Mouse (Mus musculus) kidney, embryonic 16.5 days (tissue): ENCODE measurements around the gene Mtus2. TPM values are rescaled to one million over a fixed set of nuclear protein-coding genes. Genes with fewer than 3 reads are reported as not detected.
A peak's percentile ranks its signal among the peaks of the same experiment; 100 is the strongest.

Source experiments
- ATAC-seq: fragments of 200-750 bp; cut with Nextera tagmentation; 2 replicates; pipeline ENCODE4 v1.8.0; 2017; ENCODE audit warnings: moderate TSS enrichment; ENCODE audit not compliant: low FRiP score, low TSS enrichment
- H3K27ac ChIP-seq: fragments of 300-500 bp; sonication (generic); 2 replicates; pipeline ENCODE4 v1.5.1; 2014; ENCODE audit warnings: low read length
- H3K27me3 ChIP-seq: fragments of 300-500 bp; sonication (generic); 2 replicates; pipeline ENCODE4 v1.6.1; 2014; ENCODE audit warnings: low read length, control low read depth, mixed read lengths; ENCODE audit not compliant: insufficient read depth
- H3K36me3 ChIP-seq: fragments of 300-500 bp; sonication (generic); 2 replicates; pipeline ENCODE4 v1.6.1; 2014; ENCODE audit warnings: low read length, control low read depth, mixed read lengths; ENCODE audit not compliant: insufficient read depth
- H3K4me1 ChIP-seq: fragments of 300-500 bp; sonication (generic); 2 replicates; pipeline ENCODE4 v1.6.1; 2014; ENCODE audit warnings: low read length, control low read depth, mixed read lengths; ENCODE audit not compliant: insufficient read depth
- H3K4me2 ChIP-seq: fragments of 300-500 bp; sonication (generic); replicated peaks from 2 replicates; pipeline ENCODE4 v1.6.1; 2014; ENCODE audit warnings: low read depth, low read length
- H3K4me3 ChIP-seq: fragments of 300-500 bp; sonication (generic); 2 replicates; pipeline ENCODE4 v1.5.1; 2014; ENCODE audit warnings: mild to moderate bottlenecking, low read length
- H3K9ac ChIP-seq: fragments of 300-500 bp; sonication (generic); replicated peaks from 2 replicates; pipeline ENCODE4 v1.6.1; 2014; ENCODE audit warnings: low read length
- H3K9me3 ChIP-seq: fragments of 300-500 bp; sonication (generic); 2 replicates; pipeline ENCODE4 v1.6.1; 2016; ENCODE audit warnings: low read length, control low read depth
- WGBS: fragments of 180-500 bp; shearing (Covaris S2); extraction: QIAGEN DNeasy Blood & Tissue Kit; methylation state at CpG from one replicate; pipeline ENCODE4 v1.1.7; 2014; 5-methylcytosine and 5-hydroxymethylcytosine counted together
- polyA plus RNA-seq: library from polyadenylated mRNA; unstranded; fragments of >200 nt; fragmentation: Nextera tagmentation; extraction: Ambion mirVana; gene quantifications from 2 replicates; pipeline ENCODE4 v1.2.1, GENCODE M21; 2015

Mtus2 gene
- polyA plus RNA-seq, 1 experiment from 2014 or later, result 2.7 TPM

DNA sequence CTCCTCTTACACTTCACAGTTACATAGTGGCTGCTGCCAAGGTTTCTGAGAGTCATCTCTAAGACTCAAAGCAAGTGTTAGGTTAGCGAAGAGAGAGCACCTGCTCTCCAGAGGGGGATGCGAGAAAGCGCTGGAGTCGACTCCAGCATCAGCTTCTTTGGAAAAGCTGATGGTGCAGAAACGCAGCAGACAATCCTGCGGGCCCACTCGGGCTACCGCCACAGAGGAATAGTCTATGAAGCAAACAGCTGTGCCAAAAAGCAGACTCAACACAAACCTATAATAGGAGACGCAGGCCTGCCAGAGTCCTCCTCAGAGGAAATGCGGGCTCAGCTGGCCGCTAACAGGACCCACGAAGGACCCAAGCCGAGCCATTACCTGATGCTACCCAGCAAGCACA is 23.5 kb downstream of the Mtus2 start:
- Histone ChIP-seq H3K4me3 (no peak overlapping the region), H3K27me3 (no peaks in the 10 kb centered on the region), H3K27ac (no peak overlapping the region), H3K36me3 (no peaks in the 10 kb centered on the region), H3K9me3 (no peaks in the 10 kb centered on the region), H3K9ac (no peak overlapping the region), H3K4me1 (no peaks in the 10 kb centered on the region), H3K4me2 (no peak overlapping the region)
- no peak for ATAC-seq
- 85% methylated on average over 13 of the region's 13 CpGs for WGBS

- H3K4me3 ChIP-seq, result no peak overlapping the region
These were observed 33.2 kb downstream of the Mtus2 start for GRCm38 (mm10) chr5:147990289-147990688.

GRCm38 (mm10) chr5:147990775-147991174 is 33.7 kb downstream of the Mtus2 start:
- no peak overlapping the region for H3K4me3 ChIP-seq
- H3K27me3 ChIP-seq, result no peaks in the 10 kb centered on the region
- no peak overlapping the region for H3K4me2 ChIP-seq
- 0 out of 2 replicates have a peak, but pooled peaks cover 4% of the 10 kb centered on the region for H3K4me1 ChIP-seq
- ATAC-seq, result no peak
- 86% methylated on average over 10 of the region's 10 CpGs for WGBS
- H3K27ac ChIP-seq, result no peak overlapping the region
- H3K9me3 ChIP-seq, result peaks cover 5% of the 10 kb centered on the region; the same call in 1 of the 2 replicates
- H3K9ac ChIP-seq, result no peak overlapping the region
- no peaks in the 10 kb centered on the region for H3K36me3 ChIP-seq

More at GRCm38 (mm10) chr5:147990289-147990688, 33.2 kb downstream of the Mtus2 start:
- 77% methylated on average over 4 of the region's 4 CpGs for WGBS
- no peak overlapping the region for H3K9ac ChIP-seq
- no peak overlapping the region for H3K27ac ChIP-seq
- H3K9me3 ChIP-seq, result peaks cover 5% of the 10 kb centered on the region; the same call in 1 of the 2 replicates
- 0 out of 2 replicates have a peak, but pooled peaks cover 4% of the 10 kb centered on the region for H3K4me1 ChIP-seq
- no peaks in the 10 kb centered on the region for H3K36me3 ChIP-seq
- no peak overlapping the region for H3K4me2 ChIP-seq
- no peak for ATAC-seq
- no peaks in the 10 kb centered on the region for H3K27me3 ChIP-seq

DNA sequence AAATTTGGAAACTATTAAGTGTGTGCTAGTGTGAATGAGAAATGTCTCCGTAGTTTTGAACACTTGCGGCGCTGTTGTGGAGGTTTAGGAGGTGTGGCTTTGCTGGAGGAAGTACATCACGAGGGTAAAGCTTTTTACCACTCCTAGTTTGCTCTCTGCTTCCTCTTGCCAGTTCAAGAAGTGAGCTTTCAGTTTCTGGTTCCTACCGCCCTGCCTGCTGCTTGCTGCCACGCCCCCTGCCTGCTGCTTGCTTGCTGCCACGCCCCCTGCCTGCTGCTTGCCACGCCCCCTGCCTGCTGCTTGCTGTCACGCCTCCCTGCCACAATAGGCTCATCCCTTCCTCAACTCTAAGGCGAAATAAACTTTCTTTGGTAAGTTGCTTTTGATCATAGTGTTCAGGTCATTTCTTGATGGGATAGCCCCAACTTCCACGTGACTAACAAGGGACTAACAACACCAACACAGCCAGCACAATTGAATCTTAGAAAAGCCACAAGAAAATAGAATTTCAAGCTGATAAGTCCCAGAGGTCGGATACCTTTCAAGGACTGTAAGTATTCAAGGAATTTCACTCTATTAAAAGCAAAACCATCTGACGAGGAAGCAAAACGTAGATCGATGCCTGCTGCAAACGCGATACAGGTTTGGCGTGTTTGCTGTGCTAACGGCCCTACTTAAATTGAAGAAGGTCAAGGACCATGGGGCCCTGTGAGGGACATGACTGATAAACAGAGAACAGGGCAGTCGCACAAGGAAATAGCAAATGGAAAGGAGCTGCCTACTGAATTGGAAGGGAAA is 35.7 kb downstream of the Mtus2 start:
- Histone ChIP-seq H3K9ac (no peak overlapping the region), H3K27ac (no peak overlapping the region), H3K4me1 (0 out of 2 replicates have a peak, but pooled peaks cover 4% of the 10 kb centered on the region), H3K4me2 (peak overlapping the region; percentile 36), H3K36me3 (no peaks in the 10 kb centered on the region), H3K27me3 (no peaks in the 10 kb centered on the region), H3K4me3 (no peak overlapping the region), H3K9me3 (0 out of 2 replicates have a peak, but pooled peaks cover 2% of the 10 kb centered on the region)
- 20% methylated on average over 20 of the region's 20 CpGs for WGBS
- peak; percentile 93 for ATAC-seq

GRCm38 (mm10) chr5:148005263-148005662 is 48.1 kb downstream of the Mtus2 start:
- 45% methylated on average over 4 of the region's 4 CpGs for WGBS
- Histone ChIP-seq H3K9ac (no peak overlapping the region), H3K4me3 (no peak overlapping the region), H3K4me2 (no peak overlapping the region), H3K36me3 (no peaks in the 10 kb centered on the region), H3K4me1 (no peaks in the 10 kb centered on the region), H3K9me3 (no peaks in the 10 kb centered on the region; the same call in 1 of the 2 replicates), H3K27me3 (no peaks in the 10 kb centered on the region), H3K27ac (no peak overlapping the region)
- ATAC-seq, result no peak

DNA sequence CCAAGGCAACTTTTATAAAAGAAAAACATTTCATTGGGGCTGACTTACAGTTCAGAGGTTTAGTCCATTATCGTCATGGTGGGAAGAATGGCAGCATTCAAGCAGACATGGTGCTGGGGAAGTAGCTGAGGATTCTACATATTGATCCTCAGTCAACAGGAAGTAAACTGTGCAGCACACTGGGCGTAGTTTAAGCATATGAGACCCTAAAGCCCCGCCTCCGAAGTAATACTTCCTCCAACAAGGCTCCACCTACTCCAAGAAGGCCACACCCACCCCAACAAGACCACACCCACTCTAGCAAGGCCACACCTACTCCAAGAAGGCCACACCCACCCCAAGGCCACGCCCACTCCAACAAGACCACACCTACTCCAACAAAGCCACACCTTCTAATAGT is 55.0 kb downstream of the Mtus2 start:
- 73% methylated on average over 5 of the region's 5 CpGs for WGBS
- Histone ChIP-seq H3K27me3 (no peaks in the 10 kb centered on the region), H3K36me3 (no peaks in the 10 kb centered on the region), H3K9me3 (no peaks in the 10 kb centered on the region; the same call in 1 of the 2 replicates), H3K27ac (no peak overlapping the region), H3K4me1 (no peaks in the 10 kb centered on the region), H3K4me3 (no peak overlapping the region), H3K4me2 (no peak overlapping the region), H3K9ac (no peak overlapping the region)
- no peak for ATAC-seq

DNA sequence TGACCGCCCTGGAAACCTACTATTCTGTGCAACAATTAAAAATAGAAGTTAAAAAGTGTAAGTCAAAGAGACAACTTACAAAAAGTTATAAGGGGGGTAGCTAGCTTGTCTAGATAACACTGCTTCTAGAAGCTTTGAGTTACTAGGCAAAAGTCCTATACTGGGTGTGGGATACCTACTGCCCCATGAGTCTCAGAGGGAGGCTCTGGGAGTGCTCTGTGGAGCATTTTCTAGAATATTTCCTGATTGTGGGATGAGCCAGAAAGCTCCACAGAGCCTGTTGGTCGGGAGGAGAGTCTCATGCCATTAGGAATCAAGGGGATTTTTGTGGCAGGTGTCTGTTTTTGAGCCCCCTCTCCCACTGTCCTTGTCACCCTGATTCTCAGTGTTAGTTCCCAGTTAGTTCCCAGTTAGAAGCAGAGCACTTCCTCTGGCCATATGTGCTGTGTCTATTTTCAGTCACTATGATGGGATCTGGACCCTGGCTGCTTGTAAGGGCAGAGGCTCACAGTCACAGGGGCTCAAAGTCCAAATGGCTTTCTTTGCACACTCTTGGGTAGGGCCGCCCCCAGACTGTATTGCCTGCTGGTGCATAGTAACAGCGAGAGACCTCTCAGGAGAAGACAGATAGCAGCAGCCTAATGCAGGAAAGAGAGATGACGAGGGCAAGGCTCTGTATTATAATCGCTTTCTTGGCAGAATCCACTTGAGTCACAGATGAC is 57.2 kb downstream of the Mtus2 start:
- Histone ChIP-seq H3K27ac (no peak overlapping the region), H3K4me1 (no peaks in the 10 kb centered on the region), H3K4me2 (no peak overlapping the region), H3K4me3 (no peak overlapping the region), H3K9me3 (no peaks in the 10 kb centered on the region; the same call in 1 of the 2 replicates), H3K9ac (no peak overlapping the region), H3K36me3 (no peaks in the 10 kb centered on the region), H3K27me3 (no peaks in the 10 kb centered on the region)
- WGBS, result 75% methylated on average over 6 of the region's 6 CpGs
- ATAC-seq, result no peak

DNA sequence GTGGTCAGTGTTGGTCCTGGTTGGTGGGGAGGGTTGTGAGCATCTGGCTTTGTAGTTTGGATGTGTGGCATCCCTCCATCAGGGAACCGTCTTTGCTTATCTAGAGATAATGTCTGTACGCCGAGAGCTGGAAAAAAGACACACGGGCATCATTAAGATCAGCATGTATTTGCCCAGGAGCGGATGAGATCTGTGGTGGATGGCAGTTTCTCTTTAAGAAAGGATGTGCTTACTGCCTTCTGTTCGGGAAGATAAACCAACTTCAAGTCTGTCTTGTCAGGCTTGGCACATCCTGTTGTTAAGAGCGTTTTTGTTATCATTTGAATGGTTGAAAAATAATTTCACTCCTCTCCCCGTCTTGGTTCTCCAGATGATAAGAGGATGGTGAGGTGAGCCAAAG is 58.3 kb downstream of the Mtus2 start:
- WGBS, result 80% methylated on average over 8 of the region's 8 CpGs
- no peaks in the 10 kb centered on the region for H3K36me3 ChIP-seq
- no peaks in the 10 kb centered on the region for H3K27me3 ChIP-seq
- H3K4me1 ChIP-seq, result no peaks in the 10 kb centered on the region
- ATAC-seq, result no peak
- H3K9ac ChIP-seq, result no peak overlapping the region
- H3K27ac ChIP-seq, result no peak overlapping the region
- no peak overlapping the region for H3K4me2 ChIP-seq
- no peaks in the 10 kb centered on the region for H3K9me3 ChIP-seq
- H3K4me3 ChIP-seq, result no peak overlapping the region

GRCm38 (mm10) chr5:148017371-148017770 is 60.3 kb downstream of the Mtus2 start:
- no peak overlapping the region for H3K4me2 ChIP-seq
- H3K36me3 ChIP-seq, result no peaks in the 10 kb centered on the region
- no peak overlapping the region for H3K4me3 ChIP-seq
- ATAC-seq, result no peak
- no peaks in the 10 kb centered on the region for H3K27me3 ChIP-seq
- H3K27ac ChIP-seq, result no peak overlapping the region
- H3K9ac ChIP-seq, result no peak overlapping the region
- no peaks in the 10 kb centered on the region for H3K9me3 ChIP-seq
- no peaks in the 10 kb centered on the region for H3K4me1 ChIP-seq
- WGBS, result 91% methylated on average over 11 of the region's 11 CpGs

- no peaks in the 10 kb centered on the region for H3K36me3 ChIP-seq
- no peak overlapping the region for H3K4me2 ChIP-seq
- no peak for ATAC-seq
- no peak overlapping the region for H3K4me3 ChIP-seq
- WGBS, result 71% methylated on average over 4 of the region's 4 CpGs
- H3K9me3 ChIP-seq, result no peaks in the 10 kb centered on the region
- H3K27me3 ChIP-seq, result no peaks in the 10 kb centered on the region
- H3K9ac ChIP-seq, result no peak overlapping the region
- no peak overlapping the region for H3K27ac ChIP-seq
- no peaks in the 10 kb centered on the region for H3K4me1 ChIP-seq
These were observed 65.7 kb downstream of the Mtus2 start for GRCm38 (mm10) chr5:148022784-148023183.
